Mouse (Mus musculus) stomach, embryonic 14.5 days (tissue): ENCODE results near the gene Gm16181. TPM values are rescaled to one million over a fixed set of nuclear protein-coding genes. Genes with fewer than 3 reads are reported as not detected.

Source experiments
- ATAC-seq: fragments of 200-750 bp; cut with Nextera tagmentation; 2 replicates; pipeline ENCODE4 v1.8.0; 2017; ENCODE audit warnings: low read depth, moderate TSS enrichment; ENCODE audit not compliant: insufficient number of reproducible peaks, insufficient read depth, low FRiP score
- H3K27ac ChIP-seq: fragments of 300-500 bp; sonication (generic); 2 replicates; pipeline ENCODE4 v1.5.1; 2014; ENCODE audit warnings: mild to moderate bottlenecking, low read length, moderate library complexity, mixed read lengths
- H3K27me3 ChIP-seq: fragments of 300-500 bp; sonication (generic); 2 replicates; pipeline ENCODE4 v1.6.1; 2014; ENCODE audit warnings: low read length, control low read depth, mixed read lengths; ENCODE audit not compliant: control insufficient read depth, insufficient read depth
- H3K36me3 ChIP-seq: fragments of 300-500 bp; sonication (generic); 2 replicates; pipeline ENCODE4 v1.6.1; 2014; ENCODE audit warnings: mild to moderate bottlenecking, control low read depth, low read length, moderate library complexity, mixed read lengths; ENCODE audit not compliant: control insufficient read depth, insufficient read depth
- H3K4me1 ChIP-seq: fragments of 300-500 bp; sonication (generic); 2 replicates; pipeline ENCODE4 v1.6.1; 2014; ENCODE audit warnings: low read length, control low read depth, mixed read lengths; ENCODE audit not compliant: control insufficient read depth, insufficient read depth
- H3K4me2 ChIP-seq: fragments of 300-500 bp; sonication (generic); replicated peaks from 2 replicates; pipeline ENCODE4 v1.6.1; 2014; ENCODE audit warnings: low read depth, low read length, control low read depth
- H3K4me3 ChIP-seq: fragments of 300-500 bp; sonication (generic); 2 replicates; pipeline ENCODE4 v1.5.1; 2014; ENCODE audit warnings: low read depth, low read length, control low read depth
- H3K9ac ChIP-seq: fragments of 300-500 bp; sonication (generic); replicated peaks from 2 replicates; pipeline ENCODE4 v1.6.1; 2014; ENCODE audit warnings: low read depth, mild to moderate bottlenecking, control low read depth, low read length, moderate library complexity, mixed read lengths
- H3K9me3 ChIP-seq: fragments of 300-500 bp; sonication (generic); 2 replicates; pipeline ENCODE4 v1.6.1; 2016; ENCODE audit warnings: low read depth, low read length, control low read depth; ENCODE audit not compliant: control insufficient read depth
- WGBS: fragments of 180-500 bp; shearing (Covaris S2); extraction: QIAGEN DNeasy Blood & Tissue Kit; methylation state at CpG from one replicate; pipeline ENCODE4 v1.1.7; 2014; 5-methylcytosine and 5-hydroxymethylcytosine counted together
- polyA plus RNA-seq: library from polyadenylated mRNA; unstranded; fragments of >200 nt; fragmentation: Nextera tagmentation; extraction: Ambion mirVana; gene quantifications from 2 replicates; pipeline ENCODE4 v1.2.1, GENCODE M21; 2014

The Gm16181 gene
- polyA plus RNA-seq, 1 experiment from 2014 or later = not detected

DNA sequence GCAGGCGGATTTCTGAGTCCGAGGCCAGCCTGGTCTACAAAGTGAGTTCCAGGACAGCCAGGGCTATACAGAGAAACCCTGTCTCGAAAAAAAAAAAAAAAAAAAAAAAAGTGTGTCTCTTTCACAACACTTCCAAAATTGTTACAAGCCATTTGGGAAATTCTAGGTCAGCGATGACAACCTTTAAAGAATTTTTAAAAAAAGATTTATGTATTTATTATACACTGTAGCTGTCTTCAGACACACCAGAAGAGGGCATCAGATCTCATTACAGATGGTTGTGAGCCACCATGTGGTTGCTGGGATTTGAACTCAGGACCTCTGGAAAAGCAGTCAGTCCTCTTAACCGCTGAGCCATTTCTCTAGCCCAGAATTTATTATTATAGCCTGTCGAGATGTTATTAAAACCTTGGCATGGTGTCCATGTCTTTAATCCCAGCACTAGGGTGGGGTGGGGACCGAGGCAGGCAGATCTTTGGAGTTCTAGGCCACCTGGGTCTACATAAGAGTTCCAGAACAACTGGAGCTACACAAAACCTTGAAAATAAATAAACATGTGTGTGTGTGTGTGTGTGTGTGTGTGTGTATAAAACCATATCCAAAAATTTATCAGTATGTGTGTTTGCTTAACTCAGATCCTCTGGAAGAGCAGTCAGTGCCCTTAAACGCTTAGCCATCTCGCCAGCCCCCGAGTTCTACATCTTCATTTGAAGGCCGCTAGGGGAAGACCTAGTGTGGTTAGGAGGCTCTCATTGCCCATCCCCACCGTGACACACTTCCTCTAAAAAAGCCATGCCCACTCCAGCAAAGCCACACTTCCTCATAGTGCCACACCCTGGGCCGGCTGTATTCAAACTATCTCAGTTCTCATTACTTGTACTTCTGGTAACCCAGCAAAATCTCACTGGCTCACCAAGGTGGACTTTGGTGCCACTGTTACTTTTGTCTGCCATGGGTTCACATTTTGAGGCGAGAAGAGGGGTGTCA, 38.2 kb downstream of the Gm16181 start:
- Histone ChIP-seq H3K27me3 (no peaks in the 10 kb centered on the region), H3K9me3 (no peaks in the 10 kb centered on the region), H3K36me3 (peaks cover 5% of the 10 kb centered on the region; the same call in 1 of the 2 replicates), H3K4me3 (no peak overlapping the region), H3K9ac (no peak overlapping the region), H3K27ac (no peak overlapping the region), H3K4me2 (no peak overlapping the region), H3K4me1 (no peaks in the 10 kb centered on the region)
- WGBS = 51% methylated on average over 13 of the region's 14 CpGs
- ATAC-seq = no peak

DNA sequence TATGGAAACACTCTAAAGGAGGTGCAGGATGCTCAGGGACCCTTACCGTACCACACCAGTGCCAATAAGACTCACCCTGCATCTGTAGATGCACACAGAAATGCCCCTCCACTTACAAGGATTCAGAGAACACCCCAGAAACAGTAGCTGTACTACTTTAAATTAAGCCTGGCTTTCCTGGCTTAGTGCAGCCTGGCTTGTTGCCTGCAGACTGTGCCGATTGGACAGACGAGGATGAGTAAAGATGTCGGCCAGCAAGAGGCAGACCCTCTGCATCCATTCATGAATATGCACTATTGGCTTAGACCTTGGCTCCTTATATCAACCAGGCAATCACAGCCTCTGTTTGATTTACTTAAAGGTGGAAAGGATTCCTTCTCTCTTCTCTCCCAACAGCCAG, 39.0 kb downstream of the Gm16181 start:
- no peak overlapping the region for H3K9ac ChIP-seq
- WGBS = 70% methylated on average over 4 of the region's 4 CpGs
- H3K9me3 ChIP-seq = no peaks in the 10 kb centered on the region
- no peaks in the 10 kb centered on the region for H3K27me3 ChIP-seq
- ATAC-seq = no peak
- no peak overlapping the region for H3K27ac ChIP-seq
- H3K36me3 ChIP-seq = no peaks in the 10 kb centered on the region
- no peak overlapping the region for H3K4me3 ChIP-seq
- no peak overlapping the region for H3K4me2 ChIP-seq
- H3K4me1 ChIP-seq = no peaks in the 10 kb centered on the region

DNA sequence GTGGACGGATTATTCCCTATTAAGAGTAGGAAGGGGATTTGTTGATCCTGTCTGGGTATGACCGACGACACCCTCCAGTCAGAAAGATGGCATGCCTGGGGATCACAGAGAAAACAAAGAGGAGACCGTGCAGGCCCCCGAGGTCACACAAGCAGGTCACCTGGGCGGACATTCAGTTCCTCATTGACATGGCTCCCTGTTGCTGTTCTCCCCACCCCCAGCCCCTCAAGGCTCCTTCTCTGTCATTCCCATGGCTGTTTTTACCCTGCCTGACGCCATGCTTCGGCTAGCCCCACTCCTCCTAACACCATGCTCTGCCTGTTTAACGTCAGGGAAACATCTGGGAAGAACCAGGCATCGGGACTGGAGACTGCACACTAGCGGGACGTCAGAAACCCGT, 41.0 kb downstream of the Gm16181 start:
- no peak overlapping the region for H3K4me3 ChIP-seq
- no peak overlapping the region for H3K9ac ChIP-seq
- H3K4me1 ChIP-seq = no peaks in the 10 kb centered on the region
- H3K27ac ChIP-seq = no peak overlapping the region
- no peaks in the 10 kb centered on the region for H3K36me3 ChIP-seq
- 70% methylated on average over 13 of the region's 13 CpGs for WGBS
- ATAC-seq = no peak
- no peak overlapping the region for H3K4me2 ChIP-seq
- no peaks in the 10 kb centered on the region for H3K9me3 ChIP-seq
- H3K27me3 ChIP-seq = no peaks in the 10 kb centered on the region

DNA sequence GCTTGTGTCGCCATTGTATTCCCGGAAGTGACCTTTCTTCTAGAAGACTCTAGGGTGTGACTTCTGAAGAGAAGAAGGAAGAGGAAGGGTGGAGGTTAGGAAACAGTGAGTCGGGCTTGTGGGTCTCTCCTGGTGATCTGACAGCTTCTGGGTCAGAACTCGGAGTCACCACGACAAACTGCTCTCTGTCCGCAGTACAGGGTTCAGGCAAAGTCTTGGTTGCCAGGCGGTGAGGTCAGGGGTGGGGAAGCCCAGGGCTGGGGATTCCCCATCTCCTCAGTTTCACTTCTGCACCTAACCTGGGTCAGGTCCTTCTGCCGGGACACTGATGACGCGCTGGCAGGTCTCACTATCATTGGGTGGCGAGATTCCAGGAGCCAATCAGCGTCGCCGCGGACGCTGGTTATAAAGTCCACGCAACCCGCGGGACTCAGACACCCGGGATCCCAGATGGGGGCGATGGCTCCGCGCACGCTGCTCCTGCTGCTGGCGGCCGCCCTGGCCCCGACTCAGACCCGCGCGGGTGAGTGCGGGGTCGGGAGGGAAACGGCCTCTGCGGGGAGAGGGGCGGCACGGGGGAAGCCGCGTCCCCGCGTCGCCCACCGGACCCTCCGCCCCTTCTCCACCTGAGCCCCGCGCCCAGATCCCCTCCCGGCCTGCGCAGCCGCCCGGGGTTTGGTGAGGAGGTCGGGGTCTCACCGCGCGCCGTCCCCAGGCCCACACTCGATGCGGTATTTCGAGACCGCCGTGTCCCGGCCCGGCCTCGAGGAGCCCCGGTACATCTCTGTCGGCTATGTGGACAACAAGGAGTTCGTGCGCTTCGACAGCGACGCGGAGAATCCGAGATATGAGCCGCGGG, 42.3 kb downstream of the Gm16181 start, which contains the start of gene H2-D1:
Gene H2-D1, plus strand, starts transcription at position 67 of the 859 bp plus-strand sequence.
- H3K27ac ChIP-seq = no peak within 1 kb of the TSS
- peak; percentile 91 for ATAC-seq
- H3K9ac ChIP-seq = peak within 1 kb of the TSS; percentile 38; the same call in 1 of the 2 replicates
- H3K27me3 ChIP-seq = no peaks in the 10 kb centered on the region
- WGBS = 1% methylated on average over 72 of the region's 73 CpGs
- H3K36me3 ChIP-seq = no peaks in the 10 kb centered on the region
- H3K4me3 ChIP-seq = peak within 1 kb of the TSS; percentile 65
- peak within 1 kb of the TSS; percentile 100 for H3K4me2 ChIP-seq
- no peaks in the 10 kb centered on the region for H3K9me3 ChIP-seq
- H3K4me1 ChIP-seq = no peaks in the 10 kb centered on the region

DNA sequence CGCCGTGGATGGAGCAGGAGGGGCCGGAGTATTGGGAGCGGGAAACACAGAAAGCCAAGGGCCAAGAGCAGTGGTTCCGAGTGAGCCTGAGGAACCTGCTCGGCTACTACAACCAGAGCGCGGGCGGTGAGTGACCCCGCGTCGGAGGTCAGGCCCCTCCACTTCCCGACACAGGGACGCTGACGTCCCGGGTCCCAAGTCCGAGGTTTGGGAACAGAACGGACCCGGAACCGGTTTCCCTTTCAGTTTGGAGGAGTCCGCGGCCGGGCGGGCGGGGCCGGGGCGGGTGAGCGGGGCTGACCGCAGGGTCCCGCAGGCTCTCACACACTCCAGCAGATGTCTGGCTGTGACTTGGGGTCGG, 42.9 kb downstream of the Gm16181 start:
- no peaks in the 10 kb centered on the region for H3K27me3 ChIP-seq
- H3K4me2 ChIP-seq = peak overlapping the region; percentile 100
- peak; percentile 39 for ATAC-seq
- no peaks in the 10 kb centered on the region for H3K4me1 ChIP-seq
- peak overlapping the region; percentile 38; the same call in 1 of the 2 replicates for H3K9ac ChIP-seq
- no peaks in the 10 kb centered on the region for H3K9me3 ChIP-seq
- no peak overlapping the region for H3K27ac ChIP-seq
- peak overlapping the region; percentile 65 for H3K4me3 ChIP-seq
- 1% methylated on average over 31 of the region's 31 CpGs for WGBS
- H3K36me3 ChIP-seq = no peaks in the 10 kb centered on the region

DNA sequence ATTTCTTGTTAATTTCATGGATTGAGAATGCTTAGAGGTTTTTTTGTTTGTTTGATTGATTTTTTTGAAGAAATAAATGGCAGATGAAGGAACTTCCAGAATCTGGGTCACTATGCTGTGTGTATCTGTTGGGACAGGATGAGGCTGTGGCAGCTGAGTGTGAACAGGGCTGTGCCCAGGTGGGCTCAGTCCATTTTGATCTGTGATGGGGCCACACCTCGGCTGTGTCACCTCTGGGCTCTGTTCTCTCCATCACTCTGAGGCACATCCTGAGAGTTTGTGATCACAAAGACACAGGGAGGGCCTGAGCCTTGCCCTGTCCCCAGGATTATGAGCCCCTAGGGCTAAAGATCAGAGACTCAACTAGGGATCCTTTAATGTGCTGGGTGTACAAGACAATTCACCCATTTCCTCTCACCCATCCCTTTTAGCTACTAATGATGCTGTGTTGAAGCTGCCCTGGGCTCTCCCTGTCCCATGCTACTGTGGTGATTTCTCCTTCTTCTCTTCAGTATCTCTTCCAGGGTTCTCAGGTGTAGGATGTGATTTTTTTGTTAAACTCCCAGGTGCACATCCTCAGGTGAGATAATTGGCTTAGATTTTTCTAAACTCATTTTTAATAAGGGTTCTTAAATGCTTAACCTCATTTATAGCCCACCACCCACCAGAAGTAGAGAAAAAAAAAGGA, 46.9 kb downstream of the Gm16181 start:
- Histone ChIP-seq H3K36me3 (no peaks in the 10 kb centered on the region), H3K27me3 (no peaks in the 10 kb centered on the region), H3K9ac (no peak overlapping the region), H3K4me2 (no peak overlapping the region), H3K27ac (no peak overlapping the region), H3K4me3 (no peak overlapping the region), H3K9me3 (no peaks in the 10 kb centered on the region), H3K4me1 (no peaks in the 10 kb centered on the region)
- ATAC-seq = no peak
- WGBS = 50% methylated on average over 1 of the region's 1 CpGs

DNA sequence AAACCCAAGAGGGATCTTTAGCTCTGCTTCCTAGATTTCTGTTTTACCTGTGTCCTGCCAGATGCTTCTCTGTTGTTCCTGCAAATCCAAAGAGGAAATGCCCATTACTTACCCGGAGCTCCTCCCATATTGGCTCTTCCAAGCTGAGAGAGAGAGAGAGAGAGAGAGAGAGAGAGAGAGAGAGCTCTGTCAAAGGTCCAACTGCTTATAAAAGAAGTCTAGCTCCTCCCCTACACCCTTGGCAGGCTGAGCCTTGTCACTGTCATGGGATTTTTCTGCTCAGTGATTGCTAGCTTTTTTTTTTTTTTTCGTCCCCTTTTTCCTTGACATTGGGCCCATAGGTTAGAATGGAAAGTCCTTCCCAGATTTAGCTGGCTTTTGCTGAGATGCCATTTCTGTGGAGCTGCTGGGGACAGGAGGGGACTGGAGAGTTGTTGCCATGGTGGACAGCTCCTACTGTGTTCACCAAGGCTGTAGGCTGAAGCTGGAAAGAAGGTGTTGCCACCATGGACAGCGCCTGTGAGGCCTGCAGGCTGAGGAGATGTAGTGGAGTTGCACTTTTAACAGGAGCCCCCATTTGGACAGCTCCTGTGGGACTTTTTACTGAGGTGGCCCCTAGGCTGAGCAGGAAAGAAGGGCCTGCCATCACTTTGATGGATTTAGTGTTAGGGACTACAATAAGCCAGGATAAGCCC, 49.2 kb downstream of the Gm16181 start:
- no peak overlapping the region for H3K9ac ChIP-seq
- H3K9me3 ChIP-seq = no peaks in the 10 kb centered on the region
- H3K4me3 ChIP-seq = no peak overlapping the region
- H3K4me1 ChIP-seq = no peaks in the 10 kb centered on the region
- no peak for ATAC-seq
- no peaks in the 10 kb centered on the region for H3K27me3 ChIP-seq
- no peaks in the 10 kb centered on the region for H3K36me3 ChIP-seq
- H3K27ac ChIP-seq = no peak overlapping the region
- WGBS = 32% methylated on average over 3 of the region's 3 CpGs
- H3K4me2 ChIP-seq = no peak overlapping the region
